Mouse (Mus musculus) activated CD4-positive, CD25-positive, alpha-beta regulatory T cell, adult 4 months (primary cell): ENCODE data around the gene Nrip3. TPM values are rescaled to one million over a fixed set of nuclear protein-coding genes. Genes with fewer than 3 reads are reported as not detected.

Source experiments
- ATAC-seq: one replicate; pipeline ENCODE4 v1.8.0; 2017
- polyA plus RNA-seq, 2 experiments: library from polyadenylated mRNA; unstranded; fragments of 100-300 nt; shearing (Covaris generic); gene quantifications; one replicate each; pipeline ENCODE4 v1.2.1; 2017

The Nrip3 gene
- polyA plus RNA-seq, 2 experiments from 2014 or later = 0.46 to 0.61 TPM

GRCm38 (mm10) chr7:109767575-109768350, 14.1 kb downstream of the Nrip3 start:
- no peak for ATAC-seq

GRCm38 (mm10) chr7:109764009-109764408, 17.8 kb downstream of the Nrip3 start:
- no peak for ATAC-seq

DNA sequence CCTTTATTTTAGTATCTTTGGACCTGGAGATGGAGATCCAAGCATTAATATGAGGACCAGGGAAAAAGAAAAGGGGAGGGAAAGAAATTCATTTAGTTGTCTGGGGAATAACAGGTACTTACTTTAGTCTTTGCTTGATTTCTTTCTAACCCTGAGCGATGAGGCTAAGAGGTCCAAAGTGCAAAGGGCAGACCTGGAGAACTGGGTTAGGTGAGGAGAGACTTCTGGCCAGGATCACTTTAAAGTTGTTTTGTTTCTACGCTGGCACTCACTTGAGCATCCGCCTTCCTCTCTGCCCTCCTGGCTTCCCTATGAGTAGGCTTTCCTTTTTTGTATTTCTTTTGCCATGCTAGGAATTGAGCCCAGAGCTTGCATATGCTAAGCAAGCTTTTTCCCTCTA, 25.5 kb downstream of the Nrip3 start:
- no peak for ATAC-seq

DNA sequence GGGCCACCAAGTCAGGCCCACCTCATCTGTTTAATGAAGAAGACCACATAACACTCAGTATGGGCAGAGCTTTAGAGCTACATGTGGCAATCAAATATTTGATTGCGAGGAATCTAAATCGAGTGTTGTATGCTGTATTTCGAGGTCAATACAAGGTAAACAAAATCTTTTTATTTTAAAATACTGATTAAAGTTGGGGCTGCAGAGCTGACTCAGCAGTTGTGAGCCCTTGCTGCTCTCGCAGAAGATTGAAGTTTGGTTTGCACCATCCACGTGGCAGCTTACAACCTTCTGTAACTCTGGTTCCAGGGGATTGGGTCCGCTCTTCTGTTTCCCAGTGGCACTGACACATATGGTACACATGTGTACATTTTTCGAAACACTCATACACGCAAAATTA, 27.8 kb downstream of the Nrip3 start:
- no peak for ATAC-seq

- peak; percentile 90 for ATAC-seq
Measured at GRCm38 (mm10) chr7:109752008-109752925, 29.6 kb downstream of the Nrip3 start, which contains the start of gene Tmem9b. Gene Tmem9b, minus strand, starts transcription at chr7:109752875.

DNA sequence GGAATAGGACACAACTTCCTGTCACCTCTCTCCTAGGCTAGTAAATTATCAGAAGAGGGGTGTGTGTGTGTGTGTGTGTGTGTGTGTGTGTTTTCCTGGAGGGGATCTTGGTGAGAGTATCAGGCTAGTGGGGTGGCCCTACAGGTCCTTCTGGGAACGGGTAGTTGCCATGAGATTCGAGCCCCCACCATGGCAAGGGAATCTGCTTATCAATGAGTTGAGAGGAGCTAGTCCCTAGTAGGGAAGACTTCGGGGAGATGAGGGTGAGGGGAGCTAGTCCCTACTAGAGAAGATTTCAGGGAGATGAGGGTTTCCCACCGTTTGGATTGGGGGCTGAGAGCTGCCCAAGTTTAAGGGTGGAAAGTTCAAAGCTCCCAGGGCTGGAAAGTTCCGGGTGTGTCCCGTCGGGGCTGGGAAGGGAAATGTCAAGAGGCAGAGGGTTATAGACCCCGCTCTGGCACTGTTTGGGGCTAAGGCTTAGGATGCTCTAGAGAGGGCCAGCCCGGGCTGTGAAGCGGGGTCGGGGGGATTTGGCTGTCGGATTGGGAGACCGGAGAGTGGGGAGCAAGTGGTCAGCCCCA, 30.3 kb downstream of the Nrip3 start:
- peak; percentile 43 for ATAC-seq

- no peak for ATAC-seq
Measured at GRCm38 (mm10) chr7:109747747-109748146, 34.1 kb downstream of the Nrip3 start.

DNA sequence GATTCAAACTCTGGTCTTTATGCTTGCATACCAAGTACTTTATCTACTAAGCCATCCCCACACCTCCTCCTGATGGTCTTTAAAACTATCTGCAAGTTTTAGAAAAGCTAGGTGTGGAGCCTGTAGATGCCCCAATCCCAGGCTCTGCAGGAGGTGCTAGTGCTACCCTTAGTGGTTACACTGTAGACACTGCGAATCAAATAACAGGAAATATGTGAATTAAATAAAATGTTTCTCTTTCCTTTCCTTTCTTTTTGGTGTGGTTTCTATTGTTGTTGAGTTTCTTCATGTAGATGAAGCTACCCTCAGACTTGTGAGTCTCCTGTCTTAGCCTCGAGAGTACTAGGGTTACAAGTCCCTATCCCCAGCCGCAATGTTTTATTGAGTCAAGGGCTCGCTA, 40.1 kb downstream of the Nrip3 start:
- peak; percentile 76 for ATAC-seq

DNA sequence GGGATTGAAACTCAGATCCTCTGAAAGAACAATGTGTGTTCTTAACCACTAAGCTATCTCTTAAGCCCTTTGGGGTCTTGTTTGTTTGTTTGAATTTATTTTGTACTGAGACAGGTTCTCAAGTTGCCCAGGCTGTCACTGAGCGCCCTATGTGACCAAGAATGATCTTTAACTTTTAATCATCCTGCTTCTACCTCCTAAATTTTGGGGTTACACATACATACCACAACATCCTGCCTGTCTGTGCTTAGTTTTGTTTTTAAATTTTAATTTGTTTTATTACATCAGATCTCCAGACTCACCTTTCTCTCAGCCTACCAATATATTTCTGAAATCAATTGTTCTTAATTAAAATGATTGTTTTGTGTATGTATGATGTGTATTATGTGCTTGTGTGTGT, 40.8 kb downstream of the Nrip3 start:
- peak; percentile 69 for ATAC-seq

DNA sequence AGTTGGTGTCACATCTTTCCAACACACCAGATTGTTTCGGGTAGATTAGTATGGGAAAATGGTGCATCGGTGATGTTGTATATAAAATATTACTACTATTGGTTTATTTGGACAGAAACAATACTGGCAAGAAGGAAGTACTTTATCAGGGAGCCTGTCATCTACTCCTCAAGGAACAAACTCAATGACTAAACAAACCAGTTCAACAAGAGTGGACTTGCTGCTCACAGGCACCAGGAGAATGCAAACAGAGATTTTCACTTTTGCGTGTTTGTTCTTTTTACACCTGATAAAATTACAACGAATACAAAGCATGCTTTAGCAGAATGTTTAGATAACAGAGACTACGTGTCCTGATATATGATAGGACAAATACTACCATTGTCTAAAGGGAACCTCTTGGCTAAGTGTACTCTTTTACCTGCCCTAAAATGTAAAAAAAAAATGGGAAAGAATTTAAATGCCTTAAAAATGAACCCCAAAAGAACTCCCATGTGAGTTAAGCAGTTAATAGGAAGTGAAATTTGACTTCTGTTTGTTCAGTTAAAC, 41.9 kb downstream of the Nrip3 start:
- no peak for ATAC-seq

GRCm38 (mm10) chr7:109734806-109735205, 47.0 kb downstream of the Nrip3 start:
- ATAC-seq = no peak

GRCm38 (mm10) chr7:109731626-109732025, 50.2 kb downstream of the Nrip3 start, which contains the start of gene Ascl3:
Gene Ascl3, minus strand, starts transcription at chr7:109731726.
- no peak for ATAC-seq

DNA sequence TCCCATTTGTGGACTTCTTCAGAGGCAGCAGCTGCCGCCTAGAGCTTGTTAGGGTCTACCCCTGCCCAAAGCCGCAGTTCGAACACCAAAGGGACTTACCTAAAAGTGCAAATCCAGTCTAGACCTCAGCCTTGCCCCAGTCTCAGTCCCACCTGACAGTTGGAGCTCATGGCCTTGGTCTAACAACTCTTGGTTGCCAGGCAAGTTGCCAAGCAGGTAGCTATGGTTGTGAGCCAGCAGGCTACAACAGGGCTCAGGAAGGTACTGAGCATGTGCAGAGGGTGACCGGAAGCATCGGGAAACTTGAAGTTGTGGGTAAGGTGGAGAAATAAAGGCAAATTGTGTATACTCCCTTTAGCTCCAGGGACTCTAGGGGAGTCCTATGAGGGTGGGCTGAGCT, 58.1 kb downstream of the Nrip3 start, which contains the start of gene BC051019:
Gene BC051019, minus strand, starts transcription at position 154 of the 400 bp plus-strand sequence.
- no peak for ATAC-seq

DNA sequence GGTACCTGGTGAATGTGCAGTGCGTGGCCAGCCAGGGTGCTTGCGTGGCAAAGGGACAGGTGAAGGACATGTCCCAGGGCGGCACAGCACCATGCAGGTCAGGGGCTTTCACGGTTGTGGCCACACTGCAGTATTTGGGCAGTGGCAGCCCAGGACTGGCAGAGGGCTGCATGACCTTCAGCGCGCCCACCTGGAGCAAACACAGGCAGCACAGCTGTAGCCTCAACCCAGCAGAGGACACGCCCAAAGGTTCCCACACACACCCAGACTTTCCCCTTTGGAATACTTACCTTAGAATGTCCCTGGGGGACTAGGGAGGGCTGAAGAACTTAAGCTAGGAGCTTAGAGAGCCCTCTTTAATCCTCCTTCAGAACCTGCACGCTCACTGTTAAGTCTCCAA, 58.7 kb downstream of the Nrip3 start:
- ATAC-seq = no peak

DNA sequence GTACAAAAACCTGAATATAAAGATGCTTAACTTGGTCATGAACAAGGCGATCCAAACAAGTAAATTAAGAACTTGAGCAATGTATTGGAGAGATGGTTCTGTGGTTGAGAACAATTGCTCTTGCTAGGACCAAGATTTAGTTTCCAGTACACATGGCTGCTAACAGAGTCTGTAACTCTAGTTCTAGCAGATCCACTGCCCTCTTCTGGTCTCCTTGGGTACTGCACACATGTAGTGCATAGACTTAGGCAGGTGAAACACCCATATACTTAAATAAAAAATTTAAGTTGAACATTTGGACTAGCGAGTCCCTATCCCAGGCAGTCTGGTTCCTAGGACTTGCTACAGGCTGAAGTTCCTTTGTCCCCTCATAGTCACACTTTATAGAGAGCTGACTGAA, 59.2 kb downstream of the Nrip3 start:
- no peak for ATAC-seq

DNA sequence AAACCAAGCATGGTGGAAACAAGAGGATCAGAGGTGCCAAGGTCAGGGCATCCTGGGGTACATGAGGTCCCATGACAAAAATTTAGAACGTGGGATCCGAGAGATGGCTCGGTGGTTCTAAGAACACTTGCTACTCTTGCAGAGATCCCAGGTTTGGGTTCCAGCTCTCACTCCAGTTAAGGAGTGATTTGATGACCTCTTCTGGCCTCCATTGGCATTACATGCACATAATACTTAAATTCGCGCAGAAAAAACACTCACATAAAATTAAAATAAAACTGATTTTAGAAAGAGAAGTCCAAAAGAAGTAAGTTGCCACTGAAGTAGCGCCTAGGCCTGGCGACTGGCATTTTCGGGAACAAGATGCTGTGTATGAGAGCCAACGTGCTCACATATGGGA, 62.5 kb downstream of the Nrip3 start:
- ATAC-seq = no peak

GRCm38 (mm10) chr7:109713434-109713982, 68.3 kb downstream of the Nrip3 start:
- ATAC-seq = no peak

DNA sequence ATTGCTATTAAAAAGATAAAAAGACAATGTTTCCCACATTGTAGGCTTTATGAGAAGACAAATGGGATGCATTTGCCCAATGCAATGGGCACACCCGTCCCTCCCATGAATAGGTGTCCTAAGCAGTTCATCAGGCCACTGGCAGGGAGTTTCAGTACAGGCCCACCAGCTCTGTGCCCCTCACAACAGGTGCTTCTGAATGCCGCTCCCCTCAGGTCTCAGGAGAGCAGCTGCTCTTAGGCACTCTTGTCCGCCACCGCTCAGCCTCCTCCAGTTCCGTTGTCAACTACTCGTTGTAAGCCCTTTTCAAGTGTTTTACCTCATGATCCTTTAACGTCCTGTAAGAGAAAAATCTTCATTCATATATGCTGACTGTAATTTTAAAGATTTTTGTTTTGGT, 69.6 kb downstream of the Nrip3 start:
- ATAC-seq = no peak

- ATAC-seq = no peak
Measured at GRCm38 (mm10) chr7:109710069-109710468, 71.8 kb downstream of the Nrip3 start.

DNA sequence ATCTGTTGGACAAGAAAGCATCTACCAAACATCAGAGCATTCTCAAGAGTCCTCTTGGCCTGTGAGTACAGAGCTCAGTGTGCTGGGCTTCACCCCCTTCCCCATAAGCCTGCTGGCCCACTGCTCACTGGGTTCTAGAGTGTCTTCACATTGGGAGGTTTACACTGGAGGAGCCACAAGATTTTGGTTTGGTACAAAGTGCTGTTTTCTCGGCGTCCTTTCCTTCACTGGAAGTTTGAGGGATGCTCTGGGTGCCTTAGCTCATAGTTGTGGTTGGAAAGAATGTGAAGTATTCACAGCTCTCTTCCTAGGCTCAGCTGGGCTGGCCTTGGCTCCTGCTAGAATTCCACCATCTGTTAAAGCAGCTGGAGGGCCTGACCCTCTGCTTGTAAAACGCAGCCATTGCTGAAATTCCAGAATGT, 72.9 kb downstream of the Nrip3 start:
- no peak for ATAC-seq
